Mouse (Mus musculus): ENCODE data around the gene Tssc4.

Gene Tssc4

DNA sequence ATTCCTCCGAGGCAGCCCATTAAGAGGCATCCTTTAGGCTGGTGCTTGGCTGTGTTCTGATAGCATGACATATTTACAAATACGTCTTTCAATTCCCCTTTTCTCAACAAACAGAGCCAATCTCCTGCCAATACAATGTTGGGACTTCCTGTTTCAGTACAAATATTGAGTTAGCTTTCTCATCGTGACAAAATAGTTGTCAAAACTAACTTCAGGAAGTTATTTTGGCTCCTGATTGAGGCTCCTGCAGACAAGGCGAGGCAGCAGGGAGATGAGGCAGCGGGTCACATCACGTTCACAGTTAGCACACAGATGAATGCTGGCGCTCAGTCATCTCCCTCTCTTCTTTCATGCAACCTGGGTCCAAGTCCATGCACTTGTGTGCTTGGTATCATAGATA is 22.7 kb upstream of the Tssc4 start:
- no peak for DNase-seq

DNA sequence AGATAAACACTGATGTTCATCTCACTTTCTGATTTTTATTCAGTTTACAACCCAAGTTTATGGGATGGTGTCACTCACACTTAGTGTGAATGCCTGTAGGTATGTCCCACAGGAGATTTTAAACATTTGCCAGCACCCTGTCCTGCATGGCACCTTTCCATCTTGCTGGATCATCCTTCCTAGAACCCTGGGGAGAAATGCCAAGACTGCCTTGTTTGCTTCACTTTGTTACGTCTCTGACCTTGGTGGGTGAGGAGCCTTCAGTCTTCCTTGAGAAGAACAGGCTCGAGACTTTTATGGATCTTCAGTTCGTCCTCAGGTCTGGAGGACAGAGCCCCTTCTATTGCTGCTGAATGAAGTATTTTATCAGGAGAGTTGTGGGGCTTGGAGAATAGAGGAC is 19.7 kb upstream of the Tssc4 start:
- DNase-seq, result no peak

DNA sequence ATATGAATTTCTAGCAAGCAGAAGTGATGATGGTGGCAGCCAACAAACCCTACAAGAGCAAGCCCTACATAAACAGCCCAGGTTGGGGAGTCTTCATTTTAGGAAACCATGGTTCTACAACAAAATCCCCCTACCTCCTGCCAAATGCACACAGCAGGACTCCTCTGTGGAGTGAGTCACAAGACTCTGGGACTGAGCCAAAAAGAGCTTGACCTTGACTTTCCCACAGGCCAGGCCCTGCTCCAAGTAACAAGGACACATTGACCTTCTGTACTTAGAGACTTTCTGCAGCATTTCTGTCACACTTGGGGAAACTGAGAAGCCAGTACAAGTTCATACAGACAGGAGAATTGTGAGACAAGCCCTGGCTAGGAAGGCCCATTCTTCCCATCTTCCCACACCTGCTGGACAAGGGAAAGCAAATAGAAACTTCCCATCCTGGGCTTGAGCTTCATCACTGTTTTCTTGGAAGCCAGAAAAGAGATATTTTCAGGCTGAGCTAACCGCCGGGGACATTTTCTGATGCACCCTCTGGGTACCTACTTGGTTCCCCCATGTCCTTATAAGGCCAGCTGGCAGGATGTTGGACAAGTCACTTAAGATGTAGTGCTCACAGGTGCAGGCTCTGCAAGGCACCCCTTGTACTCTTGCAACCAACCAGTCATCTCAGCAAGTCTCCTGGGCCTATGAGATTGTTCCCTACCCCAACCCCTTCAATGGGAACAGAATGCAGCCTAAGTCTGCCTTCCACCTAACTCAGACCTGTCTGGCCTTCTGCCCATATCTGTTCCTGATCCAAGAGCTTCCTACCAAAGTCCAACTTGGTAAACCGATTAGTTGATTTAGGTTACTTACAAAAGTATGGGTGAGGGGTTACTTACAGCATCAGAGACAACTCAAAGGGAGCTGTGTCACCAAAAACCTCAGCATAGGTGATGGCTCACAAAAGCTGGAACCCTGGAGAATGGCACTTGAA is 18.9 kb upstream of the Tssc4 start:
- DNase-seq, result no peak

DNA sequence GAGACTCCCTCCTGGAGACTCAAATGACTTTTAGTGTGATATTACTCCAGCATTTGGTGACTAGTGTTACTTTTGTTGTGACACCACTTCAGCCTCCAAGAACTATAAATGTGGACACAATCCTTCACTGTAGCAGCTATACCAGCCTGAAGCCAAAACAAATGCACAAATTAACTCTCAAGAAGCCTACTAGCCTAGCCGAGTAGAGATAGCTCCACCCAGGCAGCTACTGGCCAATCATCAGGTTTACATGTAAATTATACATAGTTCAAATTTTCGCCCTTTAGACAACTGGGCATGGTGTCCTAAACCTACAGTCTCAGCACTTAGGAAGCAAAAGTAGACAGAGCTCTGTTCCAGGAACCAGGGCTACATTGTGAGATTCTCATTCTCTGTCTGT is 17.7 kb upstream of the Tssc4 start:
- DNase-seq, result no peak

DNA sequence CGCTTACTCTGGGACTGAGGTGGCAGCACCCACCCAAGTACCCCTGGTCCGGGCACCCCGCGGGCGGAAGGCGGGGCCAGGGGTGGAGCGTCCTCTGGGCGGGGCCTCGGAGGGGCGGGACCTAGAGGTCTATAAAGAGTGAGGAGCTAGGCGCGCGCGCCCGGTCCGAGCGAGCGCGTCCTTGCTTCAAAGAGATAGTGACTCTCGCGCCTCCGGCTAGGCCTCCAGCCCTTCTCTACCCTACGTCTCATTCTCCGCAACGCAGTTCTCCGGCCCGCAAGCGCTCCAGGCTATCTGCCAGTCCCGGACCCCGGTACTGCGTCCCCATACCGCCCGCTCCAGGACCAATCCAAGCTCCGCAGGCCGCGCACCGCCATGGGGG is 16.4 kb upstream of the Tssc4 start, which contains the start of gene Cd81:
Cd81 (plus strand) TSS at position 114 of the 382 bp plus-strand sequence.
- DNase-seq, result peak; percentile 75 to 80

DNA sequence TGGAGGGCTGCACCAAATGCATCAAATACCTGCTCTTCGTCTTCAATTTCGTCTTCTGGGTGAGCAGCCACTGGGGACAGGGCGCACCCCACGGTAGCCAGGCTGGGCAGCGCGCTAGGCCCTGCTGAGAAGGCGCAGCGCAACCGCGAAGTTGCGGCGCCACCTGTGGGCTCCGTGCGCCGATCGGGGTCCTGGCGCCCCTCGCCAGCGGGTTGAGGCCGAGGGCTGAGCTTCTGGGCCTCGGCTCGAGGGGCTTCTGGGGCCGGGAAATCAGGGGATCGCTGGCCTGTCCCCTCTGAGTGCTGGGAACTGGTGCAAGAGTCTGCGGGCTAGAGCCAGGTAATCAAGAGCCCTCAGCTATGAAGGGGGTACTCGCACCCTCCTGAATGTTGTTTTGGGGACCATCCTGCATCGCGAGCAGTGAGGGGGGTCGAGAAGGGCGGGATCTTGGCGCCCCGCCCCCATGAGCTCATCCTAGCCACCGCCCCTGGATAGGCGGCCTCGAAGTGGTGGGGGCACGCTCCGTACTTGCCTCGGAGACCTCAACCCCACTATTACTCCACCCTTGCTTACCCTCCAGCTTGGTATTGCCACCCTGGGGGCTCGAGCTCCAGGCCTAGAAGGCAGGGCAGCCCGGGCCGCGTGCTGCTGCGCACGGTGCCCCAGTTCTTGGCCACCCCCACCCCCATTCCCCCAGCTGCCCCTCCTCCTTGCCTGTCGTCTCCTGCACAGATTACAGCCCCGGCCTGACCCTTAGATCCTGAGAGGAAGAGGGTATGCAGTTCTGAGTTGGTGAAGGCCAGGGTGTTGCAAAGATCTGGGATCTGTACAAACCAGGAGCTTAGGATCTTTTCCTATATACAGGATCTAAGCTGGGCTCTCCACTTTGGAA is 15.8 kb upstream of the Tssc4 start:
- DNase-seq, result peak; percentile 48 to 55

DNA sequence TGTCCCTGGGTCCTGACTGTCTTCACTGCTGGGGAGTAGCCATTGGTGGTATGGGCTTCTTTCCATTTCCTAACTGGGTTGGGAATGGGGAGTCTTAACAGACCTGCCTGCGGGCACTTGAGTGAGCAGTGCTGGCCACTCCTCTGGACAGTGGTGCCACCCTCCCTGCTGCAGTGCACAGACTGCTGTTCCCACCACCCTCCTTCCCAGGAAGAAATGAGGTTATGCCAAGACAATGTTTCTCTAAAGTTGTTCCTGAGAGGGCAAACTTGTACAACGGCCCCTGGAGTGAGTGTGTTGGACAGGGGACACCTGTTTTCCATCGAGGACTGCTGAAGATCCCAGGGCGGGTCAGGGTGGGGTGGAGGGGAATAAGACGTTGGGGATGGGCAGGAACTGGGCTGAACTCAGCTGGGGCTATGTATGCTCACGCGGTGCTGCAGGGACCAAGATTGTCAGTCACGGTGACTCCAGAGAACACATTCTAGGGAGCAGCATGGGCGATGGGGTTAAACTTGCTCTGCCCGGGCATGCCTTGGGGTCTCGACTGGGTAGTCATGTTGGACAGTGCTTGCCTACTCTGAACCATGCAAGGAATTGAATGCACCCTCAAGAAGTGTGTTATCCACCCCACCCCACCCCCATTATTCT is 15.0 kb upstream of the Tssc4 start:
- DNase-seq, result no peak

DNA sequence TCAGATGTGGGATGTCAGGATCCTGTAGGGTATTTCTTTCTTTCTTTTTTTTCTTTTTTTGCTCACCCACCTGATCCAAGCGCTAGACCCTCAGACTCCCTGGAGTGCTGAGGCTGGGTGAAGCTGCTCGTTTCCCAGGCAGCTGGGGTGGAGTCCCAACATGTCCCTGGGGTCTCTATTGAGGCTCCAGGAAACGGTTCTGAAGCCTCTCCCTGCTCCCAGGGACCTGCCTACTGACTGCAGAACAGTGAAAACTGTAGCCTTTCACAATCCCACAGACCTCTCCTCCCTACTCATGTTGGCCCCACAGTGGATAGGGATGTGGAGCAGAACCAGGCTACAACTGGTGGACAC is 14.5 kb upstream of the Tssc4 start:
- no peak for DNase-seq

DNA sequence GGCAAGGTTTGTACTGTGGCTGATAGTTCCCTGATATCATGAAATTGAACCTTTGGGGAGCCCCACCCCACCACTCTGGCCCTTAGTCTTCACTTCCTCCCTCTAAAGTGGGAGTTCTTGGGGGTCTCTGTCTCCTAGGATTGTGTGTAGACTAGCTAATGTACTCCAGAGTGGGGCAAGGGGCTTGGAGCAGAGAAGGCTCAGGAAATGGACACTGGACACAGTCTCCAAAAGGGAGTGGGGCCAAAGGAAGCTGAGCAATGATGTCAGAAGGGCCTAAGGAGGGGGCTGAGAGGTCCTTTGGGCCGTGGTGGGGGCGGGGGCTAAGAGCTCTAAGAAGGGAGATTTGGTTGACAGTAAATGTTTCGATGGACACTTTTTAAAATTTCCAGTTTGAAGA is 14.0 kb upstream of the Tssc4 start:
- DNase-seq, result no peak

DNA sequence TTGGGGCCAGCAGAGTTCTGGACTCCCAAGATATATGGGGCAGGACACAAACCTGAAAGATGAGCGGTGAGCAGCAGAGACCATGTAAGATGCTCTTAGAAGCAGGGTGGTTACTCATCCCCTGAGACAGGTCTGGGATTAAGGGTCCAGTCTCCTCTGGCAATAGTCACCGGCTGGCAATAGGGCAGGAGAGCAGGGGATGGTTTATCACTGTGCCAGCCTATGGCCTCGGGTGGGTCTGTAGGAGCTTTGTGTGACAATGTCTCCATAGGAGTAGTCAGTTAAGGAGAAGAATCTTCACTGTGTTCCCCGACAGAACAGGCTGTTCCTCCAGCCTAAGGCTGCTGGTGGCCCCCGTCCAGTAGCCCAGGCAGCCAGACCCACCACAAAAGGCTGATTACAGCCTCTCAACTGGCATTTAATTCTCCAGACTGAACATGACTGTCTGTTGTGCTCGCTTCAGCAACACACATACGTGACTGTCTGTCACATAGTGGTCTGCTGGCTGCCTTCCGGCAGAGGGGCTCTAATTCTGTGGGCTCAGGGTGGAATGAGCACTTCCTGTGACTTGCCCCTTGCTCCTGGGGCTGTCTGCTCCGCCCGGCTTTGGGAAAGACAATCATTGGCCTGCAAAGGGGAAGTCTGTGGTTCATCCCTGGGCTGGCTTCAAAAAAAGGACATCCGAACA is 13.4 kb upstream of the Tssc4 start:
- DNase-seq, result no peak

DNA sequence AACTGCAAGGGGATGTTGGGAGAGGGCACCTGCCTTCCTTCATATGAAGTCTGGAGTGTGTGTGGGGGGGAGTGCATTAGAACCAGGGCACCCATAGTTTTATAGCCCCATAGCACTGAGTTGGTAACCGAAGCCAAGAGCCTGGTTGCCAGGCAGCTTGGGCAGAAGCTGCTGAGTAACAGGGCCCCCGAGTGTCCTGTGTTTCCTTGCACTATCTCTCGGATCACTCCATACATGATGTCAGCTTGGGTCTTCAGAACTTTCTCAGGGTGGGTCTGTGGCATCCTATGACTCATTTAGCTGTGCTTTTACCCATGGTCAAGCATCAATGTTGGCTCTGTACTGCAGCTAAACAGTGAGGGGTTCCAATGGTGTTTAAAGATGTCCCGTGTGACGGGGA is 12.0 kb upstream of the Tssc4 start:
- no peak for DNase-seq

DNA sequence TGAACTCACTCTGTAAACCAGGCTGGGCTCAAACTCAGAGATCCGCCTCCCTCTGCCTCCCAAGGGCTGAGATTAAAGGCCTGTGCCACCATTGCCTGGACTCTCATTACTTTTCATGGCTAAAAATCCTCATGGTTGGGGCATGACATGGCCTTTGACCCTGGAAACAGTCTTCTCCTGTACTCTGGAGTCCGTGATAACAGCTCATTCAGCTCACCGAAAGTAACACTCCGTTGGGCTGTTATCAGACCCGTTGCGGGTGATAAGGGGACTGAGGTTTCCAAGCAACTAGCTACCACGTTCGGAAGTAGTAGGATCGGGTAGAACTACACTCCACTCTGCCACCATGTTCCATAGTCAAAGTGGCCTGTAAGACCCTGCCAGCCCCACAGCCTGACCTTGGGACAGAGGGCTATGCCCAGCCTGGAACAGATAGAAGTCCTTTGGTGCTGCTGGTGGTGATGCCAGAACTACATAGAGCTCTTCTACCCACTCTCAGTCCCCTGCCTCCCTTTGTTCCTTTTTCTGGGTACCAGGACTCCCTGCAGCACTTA is 11.3 kb upstream of the Tssc4 start:
- DNase-seq, result no peak

DNA sequence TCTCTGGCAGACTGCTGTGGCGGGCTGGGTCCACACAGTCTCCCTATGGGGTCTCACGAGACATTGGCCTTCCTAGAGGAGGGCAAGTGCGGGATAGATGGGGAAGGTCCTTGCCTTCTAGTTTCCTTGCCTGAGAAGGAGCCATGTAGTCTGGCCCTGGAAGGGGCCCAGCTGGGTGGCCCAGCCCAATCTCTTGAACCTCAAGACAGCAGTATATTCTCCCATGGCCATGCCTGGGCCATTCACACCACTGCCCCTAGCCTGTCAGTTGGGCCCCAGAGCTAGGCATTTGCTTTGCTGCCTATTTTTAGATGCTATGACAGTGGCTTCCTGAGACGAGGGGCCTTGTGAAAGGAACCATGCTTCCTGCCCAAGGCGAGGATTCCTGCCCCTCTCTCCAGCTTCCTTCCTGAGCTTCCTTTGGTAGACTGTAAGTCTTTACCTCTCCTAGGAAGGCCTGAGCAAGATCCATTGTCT is 10.8 kb upstream of the Tssc4 start:
- no peak for DNase-seq

DNA sequence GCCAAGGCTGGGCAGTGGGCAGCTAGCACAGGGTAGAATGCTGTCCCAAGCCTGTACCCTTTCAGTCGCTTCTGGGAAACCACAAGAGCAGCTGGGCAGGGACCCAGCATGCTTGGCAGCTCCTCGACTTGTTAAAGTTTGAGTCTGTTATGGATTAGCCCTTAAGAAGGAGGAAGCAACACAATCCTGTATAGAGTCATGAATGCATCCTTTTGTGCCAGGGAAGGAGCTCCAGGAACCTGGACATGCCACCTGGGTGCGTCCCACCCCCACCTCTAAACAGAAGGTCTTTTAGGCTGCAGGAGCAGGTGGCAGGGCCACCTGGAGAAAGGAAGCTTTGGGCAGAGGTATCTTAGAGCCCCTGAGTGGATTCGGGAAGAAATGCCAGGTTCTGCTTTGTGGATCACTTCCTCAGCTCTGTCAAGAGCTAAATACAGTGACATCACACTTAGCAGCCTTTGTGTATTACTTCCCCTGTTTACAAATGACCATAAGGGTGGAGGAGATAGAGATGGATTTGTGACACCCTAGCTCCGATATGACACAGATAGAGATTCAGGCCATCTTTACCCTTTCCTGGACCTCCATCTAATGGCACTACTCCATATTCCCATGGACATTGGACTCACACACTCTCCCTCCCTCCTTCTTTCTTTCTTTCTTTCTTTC is 9.7 kb upstream of the Tssc4 start:
- DNase-seq, result peak; percentile 63 to 64

DNA sequence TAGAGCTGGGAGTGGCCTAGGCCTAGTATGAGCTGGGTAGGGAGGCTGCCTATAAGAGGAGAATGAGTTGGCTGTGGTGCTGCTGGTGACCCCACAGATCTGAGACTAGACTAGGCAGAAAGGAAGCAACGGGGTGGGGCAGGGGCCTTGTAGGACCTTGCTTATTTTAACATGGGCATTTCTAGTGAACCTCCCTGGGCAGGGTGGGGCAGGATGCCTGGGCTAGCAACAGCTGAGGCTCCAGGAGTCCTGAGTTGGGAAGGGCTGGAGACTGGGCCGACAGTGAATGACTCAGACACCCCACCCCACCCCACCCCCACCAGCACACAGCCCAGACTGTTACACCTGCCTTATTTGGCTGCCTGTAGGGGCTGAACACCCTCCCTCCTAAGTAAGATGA is 6.3 kb upstream of the Tssc4 start:
- DNase-seq, result peak in 1 of 2 experiments; percentile 3

DNA sequence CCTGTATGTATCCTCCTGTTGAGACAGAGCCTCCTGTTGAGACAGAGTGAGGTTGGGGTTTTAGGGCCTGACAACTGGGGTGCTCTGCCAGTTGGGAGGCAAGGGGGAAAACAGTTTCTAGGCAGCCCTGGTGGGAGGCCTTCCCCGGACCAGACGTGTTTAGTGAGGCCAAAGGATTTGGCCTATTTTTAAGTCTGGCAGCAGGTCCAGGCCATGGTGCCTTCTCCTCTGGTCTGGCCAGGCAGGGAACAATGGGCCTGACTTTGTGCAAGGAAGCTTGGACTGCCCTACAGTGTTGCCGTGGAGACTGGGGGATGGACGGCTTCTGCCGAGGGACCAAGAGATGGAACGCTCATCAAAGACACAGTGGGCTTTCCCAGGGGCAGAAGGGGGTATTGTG is 4.8 kb upstream of the Tssc4 start:
- no peak for DNase-seq

DNA sequence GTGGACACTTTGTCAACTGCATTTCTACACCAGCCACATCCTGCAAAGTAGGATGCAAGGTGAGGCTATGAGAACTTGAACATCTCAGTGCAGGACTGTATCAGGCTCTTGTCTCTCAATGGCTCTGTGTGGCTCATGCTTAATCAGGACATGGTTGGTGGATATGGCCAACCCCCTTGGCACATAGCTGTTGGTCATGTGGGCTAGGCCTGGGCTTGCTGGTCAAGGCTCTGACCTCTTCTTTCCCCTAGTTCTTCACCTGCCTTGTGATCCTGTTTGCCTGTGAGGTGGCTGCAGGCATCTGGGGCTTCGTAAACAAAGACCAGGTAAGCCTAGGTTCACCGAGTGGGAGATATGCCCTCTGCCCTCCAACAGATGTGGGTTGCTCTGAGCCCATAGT is 3.4 kb upstream of the Tssc4 start:
- DNase-seq, result peak in 1 of 2 experiments; percentile 4

DNA sequence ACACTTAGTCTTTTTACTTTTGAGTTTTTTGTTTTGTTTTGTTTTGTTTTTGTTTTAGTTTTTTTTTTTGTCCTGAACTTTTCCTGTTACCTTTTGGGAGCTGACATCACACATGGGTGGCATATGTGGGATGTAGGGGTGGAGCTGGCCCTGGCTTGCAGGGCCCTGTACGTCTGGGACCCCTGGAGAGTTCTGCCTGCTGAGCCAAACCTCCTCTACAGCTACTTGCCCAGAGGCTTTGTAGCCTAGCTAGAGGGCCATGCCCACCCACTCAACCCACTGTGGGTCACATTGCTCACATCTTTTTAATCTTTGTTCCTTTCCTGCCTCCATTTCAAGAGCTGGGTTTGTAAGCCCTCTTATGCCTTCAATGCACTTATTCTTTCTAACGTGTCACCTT is 1.6 kb upstream of the Tssc4 start:
- peak in 1 of 2 experiments; percentile 9 for DNase-seq

DNA sequence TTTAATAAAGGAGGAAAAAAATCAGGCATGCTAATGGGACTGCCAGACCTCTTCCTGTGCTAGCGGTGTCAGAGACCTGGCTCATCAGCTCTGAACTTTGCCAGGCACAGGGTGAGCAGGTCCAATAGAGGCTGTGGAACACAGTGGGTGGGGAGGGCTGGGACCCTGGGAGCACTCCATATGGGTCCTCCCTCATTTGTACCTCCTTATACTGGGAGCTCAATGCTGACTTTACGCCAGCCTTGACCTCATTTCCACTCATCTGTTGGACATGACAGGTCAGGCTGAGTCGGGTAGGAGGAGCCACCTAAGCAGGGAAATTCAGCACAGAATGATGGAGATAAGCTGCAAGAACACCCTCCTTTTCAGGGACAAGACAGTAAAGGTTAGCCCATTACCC is 1.2 kb upstream of the Tssc4 start:
- peak in 1 of 2 experiments; percentile 4 for DNase-seq

DNA sequence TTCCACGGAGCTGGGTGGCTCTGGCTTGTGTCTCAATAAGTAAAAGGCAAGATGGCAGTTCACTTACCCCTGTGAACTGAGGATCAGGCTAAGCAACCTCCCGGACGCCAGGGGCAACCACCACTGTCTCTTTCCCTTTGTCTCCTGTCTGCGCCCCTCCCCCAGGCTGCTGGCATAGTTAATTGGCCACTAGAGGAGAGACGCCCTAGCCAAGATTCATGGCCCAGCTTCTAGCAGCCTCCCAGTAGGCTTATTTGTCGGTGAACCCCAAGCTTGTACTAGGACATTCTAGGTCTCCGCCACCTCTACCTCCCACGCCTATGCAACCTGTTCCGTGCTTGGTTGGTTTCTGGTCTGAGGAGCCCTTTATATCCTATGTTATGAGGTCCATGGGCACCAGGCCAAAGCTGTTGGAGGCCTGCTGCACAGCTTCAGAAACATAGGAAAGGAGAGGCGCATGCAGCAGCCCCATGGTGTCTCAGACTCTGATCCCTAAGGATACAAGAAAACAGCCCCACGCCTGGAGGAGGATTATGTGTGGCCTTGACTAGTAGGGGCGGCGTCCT is 650 bp upstream of the Tssc4 start:
- peak in 1 of 2 experiments; percentile 65 for DNase-seq

DNA sequence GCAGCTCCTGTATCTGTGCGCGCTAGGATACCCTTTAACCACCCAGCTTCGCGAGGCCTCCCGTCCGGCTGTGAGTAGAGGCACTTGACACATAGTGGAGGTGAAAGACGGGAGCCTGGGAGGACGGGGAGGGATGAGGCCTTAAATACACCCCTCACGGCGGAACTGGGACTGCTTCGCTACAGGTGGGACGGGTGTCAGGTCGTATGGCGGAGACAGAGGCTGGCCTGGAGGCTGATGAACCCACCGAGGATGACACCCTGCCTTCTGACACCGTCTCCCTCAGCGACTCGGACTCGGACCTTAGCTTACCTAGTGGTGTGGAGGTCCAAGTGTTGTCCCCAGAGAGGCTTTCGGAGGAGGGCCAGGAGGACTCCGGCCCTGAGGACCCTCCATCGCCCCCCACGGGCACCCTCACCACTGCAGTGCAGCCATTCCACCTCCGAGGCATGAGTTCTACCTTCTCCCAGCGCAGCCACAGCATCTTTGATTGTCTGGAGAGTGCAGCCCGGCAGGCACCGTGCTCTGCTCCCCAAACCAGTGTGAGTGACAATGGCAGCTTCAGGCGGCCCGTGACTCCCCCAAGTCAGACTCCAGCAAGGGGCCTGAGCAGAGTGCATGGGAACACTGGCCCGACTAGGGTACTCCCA is 827 bp downstream of the Tssc4 start:
- peak in 1 of 2 experiments; percentile 32 for DNase-seq
